Mouse (Mus musculus): ENCODE measurements at regions not wholly inside any gene's neighbourhood (a gene's known extent, or its start where the extent isn't known, plus 50 kb on each side); places are given as distances from the start of the nearest gene placed in this dataset.
"Not testable (repeated sequence)": the region's sequence is repeated elsewhere in the genome, so short reads cannot be mapped to it uniquely, and the experiment has no call there.

DNA sequence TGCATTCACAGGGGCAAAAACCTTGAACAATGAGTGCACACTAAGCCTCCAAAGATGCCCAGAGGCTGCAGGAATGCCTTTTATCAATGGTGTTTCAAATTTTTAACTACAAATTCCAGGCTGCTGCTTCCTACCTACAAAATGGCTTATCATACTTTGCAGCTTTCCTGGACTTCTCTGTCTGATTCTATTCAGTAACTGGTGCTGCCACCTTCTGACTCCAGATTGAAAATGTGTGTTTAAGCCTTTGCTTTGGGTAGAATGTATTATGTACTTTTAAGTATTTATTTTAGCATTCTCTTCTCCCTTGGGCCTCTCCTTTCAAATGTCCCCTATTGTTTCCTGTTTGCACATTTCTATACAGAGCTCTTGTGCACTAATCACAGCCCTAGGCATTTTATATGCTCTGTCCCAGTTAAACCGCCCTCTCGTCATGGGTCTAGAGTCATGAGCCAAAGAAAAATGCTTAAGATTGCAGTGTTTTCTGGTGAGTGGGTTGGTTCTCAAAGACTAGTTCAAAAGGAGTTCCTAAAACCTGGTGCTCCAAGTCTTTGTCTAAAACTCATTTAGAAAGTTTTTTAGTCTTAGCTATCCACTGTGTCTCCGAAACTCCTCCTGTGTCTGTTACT is 472.3 kb upstream of the Dpp10 start:
- no peak for DNase-seq

- DNase-seq, result no peak
Observed at GRCm38 (mm10) chr1:124510492-124510891, 465.1 kb upstream of the Dpp10 start.

- DNase-seq, result no peak
Observed at GRCm38 (mm10) chr1:124488456-124488855, 443.1 kb upstream of the Dpp10 start.

DNA sequence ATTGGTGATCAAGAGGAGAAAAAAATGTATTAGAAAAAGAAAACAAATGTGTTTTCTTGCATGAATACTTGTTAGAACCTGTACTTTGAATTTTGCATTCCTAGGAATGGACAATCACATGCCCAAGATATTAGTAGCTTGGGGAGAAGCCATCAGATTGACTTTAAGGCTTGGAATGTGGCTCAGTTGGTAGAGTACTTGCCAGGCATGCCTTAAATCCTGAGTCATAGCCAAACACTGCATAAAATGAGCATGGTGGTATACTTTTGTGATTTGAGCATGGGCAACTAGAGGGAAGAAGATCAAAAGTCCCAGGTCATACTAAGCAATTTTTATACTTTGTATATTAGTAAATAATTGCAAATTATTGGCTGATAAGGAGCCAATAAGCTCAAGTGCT is 442.6 kb upstream of the Dpp10 start:
- DNase-seq, result no peak

DNA sequence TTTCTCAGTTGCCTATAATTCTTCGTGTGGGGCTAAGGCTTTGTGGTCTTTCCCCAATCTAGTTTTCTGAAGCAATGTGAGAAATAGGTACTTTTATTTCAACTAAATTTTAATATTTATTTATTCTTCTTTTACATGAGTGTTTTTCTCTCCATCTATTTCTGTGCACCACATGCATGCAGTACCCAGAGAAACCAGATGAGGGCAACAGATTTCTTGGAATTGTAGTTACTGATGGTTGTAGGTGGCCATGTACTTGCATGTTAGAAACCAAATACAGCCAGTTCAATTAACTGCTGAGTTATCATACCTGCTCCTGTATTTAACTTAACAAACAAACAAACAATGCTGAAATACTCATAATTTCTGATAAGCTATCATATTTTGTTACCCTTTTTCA is 404.8 kb upstream of the Dpp10 start:
- DNase-seq, result peak; percentile 21

GRCm38 (mm10) chr1:124439526-124439925 is 394.2 kb upstream of the Dpp10 start:
- no peak for DNase-seq

- no peak for DNase-seq
Observed at GRCm38 (mm10) chr1:124435850-124436249, 390.5 kb upstream of the Dpp10 start.

DNA sequence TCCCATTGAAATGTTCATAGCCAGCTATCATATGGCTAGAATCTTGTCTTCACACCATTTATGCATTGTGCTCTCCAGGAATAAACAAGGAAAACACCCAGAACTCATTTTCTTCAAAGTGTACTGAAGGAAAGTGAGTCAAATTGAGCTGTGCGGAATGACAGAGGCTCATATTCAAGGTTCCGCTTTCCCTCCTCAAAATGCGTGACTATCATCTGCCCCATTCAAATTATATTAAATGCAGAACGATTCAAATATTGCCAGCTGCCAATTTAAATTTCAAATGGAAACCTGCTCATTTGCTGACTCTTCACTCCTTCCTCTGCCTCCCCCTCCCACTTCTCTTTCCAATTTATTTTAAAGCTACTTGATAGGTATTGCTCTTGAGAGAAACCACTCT is 384.2 kb upstream of the Dpp10 start:
- DNase-seq, result no peak

DNA sequence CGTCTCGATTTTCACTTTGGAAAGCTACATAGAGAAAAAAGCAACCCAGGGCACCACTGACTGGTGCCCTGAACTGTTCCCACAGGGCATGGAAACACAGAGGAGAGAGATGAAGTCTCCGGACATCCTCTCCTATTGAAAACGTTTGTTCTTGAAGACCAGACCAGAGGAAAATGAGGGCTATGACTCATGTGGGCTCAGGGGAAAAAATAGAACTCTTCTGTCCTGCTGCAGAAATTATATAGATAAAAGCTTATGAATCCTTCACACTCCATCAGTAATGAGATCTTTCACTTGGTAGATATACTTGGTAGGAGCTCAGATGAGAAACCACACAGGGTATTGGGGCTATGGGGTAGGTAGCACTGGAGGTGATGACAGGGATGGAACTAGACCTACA is 371.4 kb upstream of the Dpp10 start:
- no peak for DNase-seq

DNA sequence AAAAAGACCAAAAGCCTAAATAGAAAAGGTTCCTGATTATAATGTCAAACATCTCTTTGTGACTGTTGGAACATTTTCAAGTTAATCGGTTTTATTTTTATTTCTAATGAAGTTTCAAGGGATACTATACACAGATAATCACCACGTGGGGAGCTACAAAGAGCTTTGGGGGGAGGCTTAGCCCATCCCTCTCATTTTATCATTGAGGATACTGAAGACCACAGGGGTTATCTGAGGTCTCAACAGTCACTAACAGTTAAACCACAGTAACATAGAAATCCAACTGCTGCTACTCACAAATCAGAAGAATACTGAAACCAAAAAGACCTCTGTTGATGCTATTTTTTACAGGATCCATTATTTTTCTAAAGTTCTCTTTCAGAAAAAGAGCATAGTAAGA is 364.9 kb upstream of the Dpp10 start:
- DNase-seq, result no peak

- no peak for DNase-seq
Observed at GRCm38 (mm10) chr1:124409781-124410180, 364.4 kb upstream of the Dpp10 start.

DNA sequence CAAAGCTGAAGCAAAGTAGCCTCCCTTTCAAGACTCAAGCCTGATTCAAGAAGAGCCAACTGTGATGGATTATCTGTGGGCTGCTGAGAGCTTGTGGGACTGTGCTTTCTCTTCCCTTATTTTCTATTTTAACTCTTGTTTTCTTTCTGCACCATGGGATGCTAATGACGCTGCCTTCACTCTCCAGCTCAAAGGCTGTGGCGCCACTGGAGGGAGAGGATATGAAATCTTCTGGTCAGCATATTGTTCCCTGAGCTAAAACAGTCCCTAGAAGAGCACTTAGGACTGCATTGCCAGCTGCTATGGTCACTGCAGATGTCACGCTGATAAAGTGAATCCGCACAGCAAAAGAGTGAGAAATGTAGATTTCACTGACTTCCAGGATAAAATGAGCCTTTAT is 324.2 kb upstream of the Dpp10 start:
- DNase-seq, result no peak

DNA sequence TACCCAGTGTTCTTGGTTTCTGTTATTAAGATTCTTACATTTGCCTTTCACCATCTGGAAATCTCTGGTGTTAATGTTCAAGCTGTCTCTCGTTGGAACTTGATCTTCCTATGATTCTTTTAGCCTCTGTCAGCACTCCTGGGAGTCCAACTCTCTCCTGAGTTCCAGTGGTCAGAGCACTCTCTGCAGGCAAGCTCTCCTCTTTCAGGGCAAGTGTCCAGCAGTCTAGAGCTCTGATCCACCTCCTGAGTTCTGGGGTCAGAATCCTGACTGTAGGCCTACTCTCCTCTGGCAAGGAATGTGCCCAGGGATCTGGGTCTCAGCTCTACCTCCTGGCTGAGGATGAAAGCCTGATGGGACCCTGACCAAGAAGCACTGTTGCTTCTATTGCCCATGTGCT is 303.1 kb upstream of the Dpp10 start:
- not testable (repeated sequence) for DNase-seq

DNA sequence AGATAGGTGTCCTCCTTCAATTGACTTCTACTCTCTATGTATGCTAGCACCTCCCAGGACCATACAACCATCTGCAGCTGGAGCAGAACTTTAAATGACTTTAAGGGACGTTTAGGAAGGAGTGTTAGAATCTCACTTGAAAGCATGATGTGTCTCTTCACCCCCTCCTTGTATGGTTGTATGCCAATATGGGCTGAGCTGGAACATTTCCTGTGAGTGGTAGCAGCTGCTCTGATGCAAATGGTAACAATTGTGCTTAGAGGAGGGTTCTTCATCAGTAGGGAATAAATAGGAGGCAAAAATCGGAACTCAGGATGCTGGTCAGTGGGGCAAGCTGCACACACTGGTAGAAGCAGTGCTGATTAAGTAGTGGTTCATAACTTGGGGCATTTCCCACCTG is 294.1 kb upstream of the Dpp10 start:
- DNase-seq, result no peak

DNA sequence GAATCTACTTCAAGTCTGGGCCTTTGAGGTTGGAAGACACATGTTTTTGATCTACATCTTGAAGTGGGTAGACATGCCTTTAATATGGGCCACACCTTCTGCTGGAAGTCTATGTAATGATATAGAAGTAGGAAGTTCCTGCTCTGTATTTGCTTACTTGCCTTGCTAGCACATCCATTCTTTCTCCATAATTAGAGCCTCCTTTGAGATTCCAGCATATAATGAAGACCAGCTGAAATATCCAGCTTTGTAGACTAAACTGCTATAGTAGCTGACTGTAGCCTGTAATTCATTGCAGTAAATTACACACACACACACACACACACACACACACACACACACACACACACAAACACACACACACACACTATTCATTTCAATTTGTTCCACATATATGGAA is 293.3 kb upstream of the Dpp10 start:
- no peak for DNase-seq

GRCm38 (mm10) chr1:124332294-124332693 is 286.9 kb upstream of the Dpp10 start:
- DNase-seq, result no peak

All from thymus, postnatal 4 days (tissue).